Mouse (Mus musculus): ENCODE measurements around the gene Mapkap1. TPM values are rescaled to one million over a fixed set of nuclear protein-coding genes. Genes with fewer than 3 reads are reported as not detected.
A peak's percentile ranks its signal among the peaks of the same experiment; 100 is the strongest.

Mapkap1 gene
- total RNA-seq (2012; rRNA removed) (42.8 and 45.8 TPM in 2 replicates), total RNA-seq (2014; rRNA removed) (40.7 and 47.1 TPM in 2 replicates), polyA plus RNA-seq (2012; ENCODE audit: insufficient read length, low read depth) (39.4 and 41.1 TPM in 2 replicates)

DNA sequence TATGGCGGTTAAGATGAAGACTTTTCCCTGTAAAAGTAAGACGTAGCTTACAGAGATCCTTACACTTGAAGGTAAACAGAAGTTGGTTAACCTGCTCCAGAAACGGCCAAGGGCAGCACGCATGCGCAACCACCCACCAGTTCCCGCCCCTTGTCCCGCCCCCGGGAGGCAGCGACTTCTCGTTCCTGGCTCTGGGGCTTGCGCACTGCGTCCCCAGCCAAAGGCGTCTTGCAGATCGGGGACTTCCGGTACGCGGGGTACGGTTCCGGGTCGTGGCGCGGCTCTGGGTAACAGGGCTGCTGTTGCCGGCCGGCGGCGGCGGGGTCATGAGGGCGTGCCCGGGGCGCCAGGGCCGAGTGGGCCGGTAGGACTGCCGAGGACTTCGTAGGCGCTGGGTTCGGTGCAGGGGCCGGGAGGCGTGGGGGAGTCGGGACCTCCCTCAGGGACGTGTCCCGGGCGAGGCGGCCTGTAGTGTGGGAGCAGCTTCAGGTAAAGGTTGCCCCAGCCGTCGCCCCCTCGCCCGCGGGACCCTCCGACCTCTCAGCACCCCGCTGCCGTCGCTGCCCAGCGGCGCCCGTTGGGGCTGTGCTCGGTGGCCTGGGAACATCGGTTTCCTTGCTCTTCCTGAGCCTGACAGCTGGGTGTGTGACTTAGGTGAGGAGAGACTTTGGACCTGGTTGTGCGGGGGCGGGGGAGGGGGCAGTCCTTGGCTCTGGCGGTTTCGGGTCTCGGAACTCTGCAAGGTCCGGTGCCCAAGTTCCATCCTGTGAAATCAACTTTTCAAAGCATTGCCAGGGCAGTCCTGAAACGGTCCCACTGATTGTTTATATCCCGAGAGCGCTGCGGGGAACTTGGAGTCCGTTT is at the start of gene Mapkap1:
Mapkap1 (plus strand) TSS at position 171 of the 864 bp plus-strand sequence.
- TF ChIP-seq E2F4 (IDR thresholded peaks at IDR 0.05; ENCODE audit: insufficient replicate concordance, low read depth, low read length) (0 out of 2 replicates have a peak, but pooled peaks have one; percentile 63), RAD21 (IDR thresholded peaks at IDR 0.05; ENCODE audit: low read depth, low read length) (no peak), RCOR1 (conservative IDR thresholded peaks at IDR 0.05; ENCODE audit: low read depth, low read length) (no peak), MXI1 (IDR thresholded peaks at IDR 0.05; ENCODE audit: low read depth, low read length) (peak; percentile 84), NELFE (IDR thresholded peaks at IDR 0.05; ENCODE audit: low read depth, low read length) (peak; percentile 83), TCF12 (IDR thresholded peaks at IDR 0.05; ENCODE audit: low read depth, low read length) (peak; percentile 68), MEF2A (IDR thresholded peaks at IDR 0.05; ENCODE audit: borderline replicate concordance, low read depth, low read length) (no peak; the same call in 1 of the 2 replicates), BHLHE40 (IDR thresholded peaks at IDR 0.05; ENCODE audit: low read depth, low read length) (no peak), TBP (conservative IDR thresholded peaks at IDR 0.05; ENCODE audit: low read depth, low read length) (0 out of 2 replicates have a peak, but pooled peaks have one; percentile 42), ZMIZ1 (IDR thresholded peaks at IDR 0.05; ENCODE audit: low read depth, low read length) (peak; percentile 63), POLR2A (IDR thresholded peaks at IDR 0.05; ENCODE audit: low read depth, low read length) (peak; percentile 72), CHD1 (IDR thresholded peaks at IDR 0.05; ENCODE audit: low read depth, low read length) (no peak), GABPA (IDR thresholded peaks at IDR 0.05; ENCODE audit: insufficient replicate concordance, low read depth, low read length) (no peak; the same call in 1 of the 2 replicates), NRF1 (IDR thresholded peaks at IDR 0.05; ENCODE audit: low read depth, low read length) (peak; percentile 98), SIN3A (IDR thresholded peaks at IDR 0.05; ENCODE audit: low read length) (peak; percentile 87; the same call in 1 of the 2 replicates), ZKSCAN1 (IDR thresholded peaks at IDR 0.05; ENCODE audit: borderline replicate concordance, low read depth, low read length) (no peak), UBTF (IDR thresholded peaks at IDR 0.05; ENCODE audit: low read depth, low read length) (0 out of 2 replicates have a peak, but pooled peaks have one; percentile 47), ELF1 (IDR thresholded peaks at IDR 0.05; ENCODE audit: low read depth, low read length) (peak; percentile 93), MAX (IDR thresholded peaks at IDR 0.05; ENCODE audit: low read length) (peak; percentile 48; the same call in 1 of the 2 replicates), KAT2A (IDR thresholded peaks at IDR 0.05; ENCODE audit: insufficient replicate concordance, low read length) (peak; percentile 87; the same call in 1 of the 2 replicates), USF2 (conservative IDR thresholded peaks at IDR 0.05; ENCODE audit: low read depth, low read length) (no peak), ZNF384 (IDR thresholded peaks at IDR 0.05; ENCODE audit: low read depth, low read length) (no peak), EP300 (IDR thresholded peaks at IDR 0.05; ENCODE audit: low read length) (no peak), JUN (IDR thresholded peaks at IDR 0.05; ENCODE audit: insufficient read depth, low read depth, low read length) (no peak), HCFC1 (IDR thresholded peaks at IDR 0.05; ENCODE audit: low read depth, low read length) (peak; percentile 89), ZC3H11A (IDR thresholded peaks at IDR 0.05; ENCODE audit: low read depth, low read length) (no peak), PAX5 (IDR thresholded peaks at IDR 0.05; ENCODE audit: low read length) (no peak), MAZ (IDR thresholded peaks at IDR 0.05; ENCODE audit: low read depth, low read length) (0 out of 2 replicates have a peak, but pooled peaks have one; percentile 33), IRF4 (IDR thresholded peaks at IDR 0.05; ENCODE audit: low read depth, low read length) (peak; percentile 44; the same call in 1 of the 2 replicates), MYC (IDR thresholded peaks at IDR 0.05; ENCODE audit: low read depth, low read length) (no peak), CHD2 (IDR thresholded peaks at IDR 0.05; ENCODE audit: low read length) (peak; percentile 82), POLR2AphosphoS2 (IDR thresholded peaks at IDR 0.05; ENCODE audit: low read depth, low read length) (no peak; the same call in 1 of the 2 replicates), JUND (conservative IDR thresholded peaks at IDR 0.05; ENCODE audit: low read depth, low read length) (no peak), CTCF (conservative IDR thresholded peaks at IDR 0.05 in 1 of 2, IDR thresholded peaks at IDR 0.05 in 1 of 2; ENCODE audit: low read depth in 2 of 2, low read length in 2 of 2) (no peak), ETS1 (conservative IDR thresholded peaks at IDR 0.05; ENCODE audit: low read depth, low read length) (no peak)
- H3K27ac ChIP-seq (ENCODE audit: insufficient read depth, low read depth), result no peak within 1 kb of the TSS

More for the DNA sequence above, at the start of gene Mapkap1:
- Histone ChIP-seq H3K27me3 (replicated peaks) (no peaks in the 10 kb centered on the region), H3K79me2 (replicated peaks; ENCODE audit: control insufficient read depth, extremely low read depth, insufficient read depth, poor library complexity, severe bottlenecking) (0 out of 2 replicates have a peak, but pooled peaks cover 5% of the 10 kb centered on the region), H3K4me1 (ENCODE audit: control insufficient read depth in 1 of 2, insufficient read depth in 2 of 2) (peaks cover 8 to 33% of the 10 kb centered on the region in 2 experiments), H3K9ac (ENCODE audit: insufficient read depth, low read depth) (peak within 1 kb of the TSS; percentile 74), H3K36me3 (replicated peaks in 1 of 2; ENCODE audit: control insufficient read depth in 1 of 2, insufficient read depth in 1 of 2, low read length in 1 of 2) (peaks cover 0 to 5% of the 10 kb centered on the region in 2 experiments), H3K9me3 (replicated peaks; ENCODE audit: low read length) (no peaks in the 10 kb centered on the region), H3K4me3 (replicated peaks in 1 of 3; ENCODE audit: low read depth in 2 of 3, low read length in 2 of 3, poor library complexity in 1 of 3) (peak within 1 kb of the TSS; percentile 85 to 99 (median 89)), H3K4me2 (ENCODE audit: insufficient read depth, low read depth, poor library complexity, severe bottlenecking) (peak within 1 kb of the TSS; percentile 69)
- DNase-seq (ENCODE audit: extremely low read depth), result peak; percentile 97
- dilution Hi-C loops (cut with MboI; ENCODE audit: extremely low pct_ligation_motif_present, extremely low pct_unique_long_range_greater_than_20kb, low sequenced_read_pairs) (no loop called here), in situ Hi-C loops (cut with MboI; ENCODE audit: low pct_ligation_motif_present, low pct_unique_long_range_greater_than_20kb, low sequenced_read_pairs) (no loop called here)

All from CH12.LX (cell line).